Mouse (Mus musculus): ENCODE measurements around the gene Csrnp2. TPM values are rescaled to one million over a fixed set of nuclear protein-coding genes. Genes with fewer than 3 reads are reported as not detected.

The Csrnp2 gene
- polyA plus RNA-seq, 1 experiment from 2014 or later = 15.3 TPM

Other genes starting within 250 kb of the Csrnp2 start
- not detected in 2 replicates for gene Tmprss12, start 214.7 kb downstream of the Csrnp2 start, polyA plus RNA-seq (2015; fragmentation: Nextera tagmentation; extraction: Ambion mirVana)
- gene Mettl7a1, start 191.3 kb downstream of the Csrnp2 start, polyA plus RNA-seq (2015; fragmentation: Nextera tagmentation; extraction: Ambion mirVana) = 15.5 and 19.0 TPM in 2 replicates
- gene Mettl7a3, start 160.6 kb downstream of the Csrnp2 start, polyA plus RNA-seq (2015; fragmentation: Nextera tagmentation; extraction: Ambion mirVana) = 0.19 TPM in 1 of 2 replicates, not detected in the other
- 0.60 and 0.94 TPM in 2 replicates for gene Methig1, start 142.3 kb downstream of the Csrnp2 start, polyA plus RNA-seq (2015; fragmentation: Nextera tagmentation; extraction: Ambion mirVana)
- 0.41 and 0.60 TPM in 2 replicates for gene Mettl7a2, start 142.3 kb downstream of the Csrnp2 start, polyA plus RNA-seq (2015; fragmentation: Nextera tagmentation; extraction: Ambion mirVana)
- 0.35 and 1.3 TPM in 2 replicates for gene Higd1c, start 130.9 kb downstream of the Csrnp2 start, polyA plus RNA-seq (2015; fragmentation: Nextera tagmentation; extraction: Ambion mirVana)
- 0.19 and 0.22 TPM in 2 replicates for gene Gm5475, start 73.3 kb downstream of the Csrnp2 start, polyA plus RNA-seq (2015; fragmentation: Nextera tagmentation; extraction: Ambion mirVana)
- gene Slc11a2, start 70.4 kb downstream of the Csrnp2 start, polyA plus RNA-seq (2015; fragmentation: Nextera tagmentation; extraction: Ambion mirVana) = 36.8 and 37.4 TPM in 2 replicates
- gene Letmd1, start 26.5 kb downstream of the Csrnp2 start, polyA plus RNA-seq (2015; fragmentation: Nextera tagmentation; extraction: Ambion mirVana) = 31.8 and 33.1 TPM in 2 replicates
- 37.5 and 37.8 TPM in 2 replicates for gene Tfcp2, start 56.5 kb upstream of the Csrnp2 start, polyA plus RNA-seq (2015; fragmentation: Nextera tagmentation; extraction: Ambion mirVana)
- gene Pou6f1, start 104.5 kb upstream of the Csrnp2 start, polyA plus RNA-seq (2015; fragmentation: Nextera tagmentation; extraction: Ambion mirVana) = 10.1 and 10.2 TPM in 2 replicates
- gene Dazap2, start 119.9 kb upstream of the Csrnp2 start, polyA plus RNA-seq (2015; fragmentation: Nextera tagmentation; extraction: Ambion mirVana) = 262 and 290 TPM in 2 replicates
- gene Smagp, start 141.5 kb upstream of the Csrnp2 start, polyA plus RNA-seq (2015; fragmentation: Nextera tagmentation; extraction: Ambion mirVana) = 41.6 and 45.4 TPM in 2 replicates
- gene Bin2, start 174.1 kb upstream of the Csrnp2 start, polyA plus RNA-seq (2015; fragmentation: Nextera tagmentation; extraction: Ambion mirVana) = 2.1 and 3.0 TPM in 2 replicates
- gene Cela1, start 192.4 kb upstream of the Csrnp2 start, polyA plus RNA-seq (2015; fragmentation: Nextera tagmentation; extraction: Ambion mirVana) = 27.1 and 41.9 TPM in 2 replicates
- gene Galnt6, start 233.9 kb upstream of the Csrnp2 start, polyA plus RNA-seq (2015; fragmentation: Nextera tagmentation; extraction: Ambion mirVana) = 0.87 and 1.1 TPM in 2 replicates